Mouse (Mus musculus) brain, embryonic 14.5 days (tissue): ENCODE measurements at regions not wholly inside any gene's neighbourhood (a gene's known extent, or its start where the extent isn't known, plus 50 kb on each side); places are given as distances from the start of the nearest gene placed in this dataset.

Source experiments
- CTCF ChIP-seq: fragments of 200-500 bp; IDR thresholded peaks from 2 replicates; pipeline ENCODE4 v1.5.1; 2012; ENCODE audit warnings: inconsistent platforms, mild to moderate bottlenecking, moderate library complexity, borderline replicate concordance; ENCODE audit not compliant: insufficient read depth, insufficient read length; ENCODE audit errors: extremely low read depth
- POLR2A ChIP-seq: fragments of 200-500 bp; IDR thresholded peaks from 2 replicates; pipeline ENCODE4 v1.6.1; 2012; ENCODE audit warnings: mild to moderate bottlenecking, inconsistent platforms, borderline replicate concordance; ENCODE audit not compliant: poor library complexity, insufficient read depth, insufficient read length, severe bottlenecking; ENCODE audit errors: extremely low read depth

DNA sequence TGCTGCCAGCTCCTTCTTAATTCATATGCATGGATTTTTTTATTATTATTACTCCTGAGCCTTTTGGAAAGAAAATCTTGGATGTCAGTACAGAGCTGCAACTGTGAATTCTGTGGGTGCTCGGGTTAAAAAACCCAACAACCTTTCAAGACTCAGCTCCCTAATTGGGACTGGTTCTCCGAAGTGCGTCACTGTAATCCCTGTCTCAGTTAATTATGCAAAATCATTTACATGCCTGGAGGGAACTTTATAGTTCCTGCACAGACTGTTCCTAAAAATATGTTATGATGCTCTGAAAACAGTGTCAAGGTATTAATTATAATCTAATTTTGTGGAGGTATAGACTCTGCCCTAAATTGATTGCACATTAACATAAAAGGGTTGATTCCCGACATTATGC is 250.6 kb upstream of the Lcorl start:
- TF ChIP-seq CTCF (no peak), POLR2A (no peak)
